Mouse (Mus musculus): ENCODE measurements around the gene Tulp3.

- TF ChIP-seq POLR2A (IDR thresholded peaks at IDR 0.05; ENCODE audit: borderline replicate concordance, low read depth, low read length), result no peak
- no peak for TF ChIP-seq CTCF (IDR thresholded peaks at IDR 0.05; ENCODE audit: low read depth, low read length)
Measured at GRCm38 (mm10) chr6:128399421-128400185, 44.0 kb upstream of the Tulp3 start.

Measured in bone marrow macrophage, adult 2 months (primary cell).